Mouse (Mus musculus) limb, embryonic 15.5 days (tissue): Measurements from ENCODE around the gene Adam12. TPM values are rescaled to one million over a fixed set of nuclear protein-coding genes. Genes with fewer than 3 reads are reported as not detected.

ENCODE experiments used
- ATAC-seq: fragments of 200-750 bp; cut with Nextera tagmentation; 2 replicates; pipeline ENCODE4 v1.8.0; 2017; ENCODE audit warnings: low read depth, moderate TSS enrichment; ENCODE audit not compliant: insufficient number of reproducible peaks, low FRiP score, low TSS enrichment
- H3K27ac ChIP-seq: fragments of 300-500 bp; sonication (generic); 2 replicates; pipeline ENCODE4 v1.5.1; 2015; ENCODE audit warnings: moderate library complexity, mild to moderate bottlenecking, inconsistent platforms
- H3K27me3 ChIP-seq: fragments of 300-500 bp; sonication (generic); 2 replicates; pipeline ENCODE4 v1.6.1; 2015; ENCODE audit warnings: inconsistent platforms
- H3K36me3 ChIP-seq: fragments of 300-500 bp; sonication (generic); 2 replicates; pipeline ENCODE4 v1.6.1; 2015; ENCODE audit warnings: inconsistent platforms
- H3K4me1 ChIP-seq: fragments of 300-500 bp; sonication (generic); 2 replicates; pipeline ENCODE4 v1.6.1; 2015; ENCODE audit warnings: inconsistent platforms
- H3K4me2 ChIP-seq: fragments of 300-500 bp; sonication (generic); 2 replicates; pipeline ENCODE4 v1.6.1; 2015; ENCODE audit warnings: mild to moderate bottlenecking, inconsistent platforms
- H3K4me3 ChIP-seq: fragments of 300-500 bp; sonication (generic); 2 replicates; pipeline ENCODE4 v1.5.1; 2015; ENCODE audit warnings: mild to moderate bottlenecking, inconsistent platforms
- H3K9ac ChIP-seq: fragments of 300-500 bp; sonication (generic); 2 replicates; pipeline ENCODE4 v1.6.1; 2015; ENCODE audit warnings: inconsistent platforms
- H3K9me3 ChIP-seq: fragments of 300-500 bp; sonication (generic); 2 replicates; pipeline ENCODE4 v1.6.1; 2016; ENCODE audit warnings: inconsistent platforms
- WGBS: fragments of 180-500 bp; shearing (Covaris S2); methylation state at CpG from one replicate; pipeline ENCODE4 v1.1.7; 2015; 5-methylcytosine and 5-hydroxymethylcytosine counted together
- polyA plus RNA-seq: library from polyadenylated mRNA; unstranded; fragments of >200 nt; fragmentation: Nextera tagmentation; extraction: Ambion mirVana; gene quantifications from 2 replicates; pipeline ENCODE4 v1.2.1, GENCODE M21; 2015

Gene Adam12
- polyA plus RNA-seq, 1 experiment from 2014 or later = 8.1 TPM

DNA sequence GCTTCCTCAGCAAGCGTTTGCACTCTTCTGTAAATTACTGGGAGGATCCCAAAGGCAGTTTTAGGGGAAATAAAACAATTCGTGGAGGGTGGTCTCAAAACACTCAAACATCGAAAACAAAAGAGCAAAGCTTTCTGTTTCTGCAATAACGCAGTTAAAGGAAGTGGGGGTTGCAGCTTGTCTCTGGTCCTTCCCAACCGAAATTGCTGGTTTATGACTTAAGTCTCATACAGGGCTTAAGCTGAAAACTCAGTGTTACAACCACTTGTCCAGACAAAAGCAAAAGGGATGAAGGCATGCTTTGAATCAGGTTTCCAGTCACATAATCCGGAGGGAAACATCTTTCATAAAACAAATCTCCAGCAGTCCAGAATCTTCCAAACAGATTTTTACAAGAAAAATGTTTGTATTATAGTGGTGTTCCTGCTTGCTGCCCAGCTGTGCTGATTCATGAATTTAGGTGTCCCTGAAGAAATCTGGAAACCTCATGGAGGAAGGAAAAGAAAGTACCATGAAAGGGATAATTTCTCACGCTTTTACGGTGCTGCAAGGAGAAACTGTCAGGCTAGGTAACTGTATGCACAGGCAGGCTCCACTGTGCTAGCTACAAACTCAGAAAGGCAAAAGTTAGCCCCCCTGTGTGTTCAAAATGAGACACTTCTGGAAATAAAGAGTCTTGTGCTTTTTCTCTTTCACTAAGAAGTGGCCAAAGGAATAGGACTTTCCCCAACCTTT lies 255.4 kb downstream of the Adam12 start:
- Histone ChIP-seq H3K9me3 (no peaks in the 10 kb centered on the region), H3K4me1 (peaks cover 15% of the 10 kb centered on the region), H3K4me2 (no peak overlapping the region), H3K27ac (peak overlapping the region; percentile 75), H3K27me3 (no peaks in the 10 kb centered on the region), H3K4me3 (no peak overlapping the region), H3K36me3 (0 out of 2 replicates have a peak, but pooled peaks cover 3% of the 10 kb centered on the region), H3K9ac (no peak overlapping the region)
- 15% methylated on average over 8 of the region's 8 CpGs for WGBS
- ATAC-seq = no peak

GRCm38 (mm10) chr7:133971086-133971485 lies 260.9 kb downstream of the Adam12 start:
- Histone ChIP-seq H3K36me3 (0 out of 2 replicates have a peak, but pooled peaks cover 3% of the 10 kb centered on the region), H3K4me3 (no peak overlapping the region), H3K9me3 (no peaks in the 10 kb centered on the region), H3K27ac (no peak overlapping the region), H3K4me2 (no peak overlapping the region), H3K4me1 (peaks cover 6% of the 10 kb centered on the region; the same call in 1 of the 2 replicates), H3K9ac (no peak overlapping the region), H3K27me3 (no peaks in the 10 kb centered on the region)
- 65% methylated on average over 1 of the region's 1 CpGs for WGBS
- ATAC-seq = no peak

- Histone ChIP-seq H3K4me1 (no peaks in the 10 kb centered on the region), H3K27me3 (no peaks in the 10 kb centered on the region), H3K9ac (no peak overlapping the region), H3K36me3 (0 out of 2 replicates have a peak, but pooled peaks cover 3% of the 10 kb centered on the region), H3K27ac (no peak overlapping the region), H3K9me3 (no peaks in the 10 kb centered on the region), H3K4me3 (no peak overlapping the region), H3K4me2 (no peak overlapping the region)
- WGBS = 65% methylated on average over 5 of the region's 5 CpGs
- ATAC-seq = no peak
These were observed 261.5 kb downstream of the Adam12 start for GRCm38 (mm10) chr7:133970407-133970806.

DNA sequence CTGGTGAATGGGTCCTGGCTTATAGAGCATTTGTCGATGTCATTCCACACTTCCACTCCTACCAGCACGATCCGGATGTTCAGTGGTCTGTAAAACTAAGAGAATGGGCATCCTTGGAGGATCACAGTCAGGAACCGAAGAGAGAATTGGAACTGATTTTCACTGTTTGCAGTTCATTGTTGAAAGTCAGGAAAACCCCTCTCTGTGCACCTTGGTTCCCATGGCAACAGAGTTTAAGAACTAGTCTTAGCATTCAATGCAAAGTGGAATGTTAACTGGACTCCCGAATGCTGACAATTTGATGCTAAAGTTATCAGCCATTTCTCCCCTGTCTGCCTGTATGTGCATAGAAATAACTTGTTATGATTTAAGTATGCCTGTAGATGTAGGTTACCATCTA lies 264.0 kb downstream of the Adam12 start:
- H3K4me2 ChIP-seq = no peak overlapping the region
- H3K9ac ChIP-seq = no peak overlapping the region
- H3K4me1 ChIP-seq = peaks cover 7% of the 10 kb centered on the region; the same call in 1 of the 2 replicates
- WGBS = 81% methylated on average over 5 of the region's 5 CpGs
- no peaks in the 10 kb centered on the region for H3K9me3 ChIP-seq
- H3K4me3 ChIP-seq = no peak overlapping the region
- no peak for ATAC-seq
- 0 out of 2 replicates have a peak, but pooled peaks cover 1% of the 10 kb centered on the region for H3K36me3 ChIP-seq
- H3K27me3 ChIP-seq = no peaks in the 10 kb centered on the region
- no peak overlapping the region for H3K27ac ChIP-seq

- Histone ChIP-seq H3K4me3 (no peak overlapping the region), H3K27me3 (no peaks in the 10 kb centered on the region), H3K4me1 (peaks cover 7% of the 10 kb centered on the region; the same call in 1 of the 2 replicates), H3K36me3 (no peaks in the 10 kb centered on the region), H3K27ac (peak overlapping the region; percentile 33; the same call in 1 of the 2 replicates), H3K9me3 (no peaks in the 10 kb centered on the region), H3K4me2 (no peak overlapping the region), H3K9ac (no peak overlapping the region)
- 46% methylated on average over 8 of the region's 8 CpGs for WGBS
- no peak for ATAC-seq
These were observed 268.4 kb downstream of the Adam12 start for GRCm38 (mm10) chr7:133963501-133963900.

DNA sequence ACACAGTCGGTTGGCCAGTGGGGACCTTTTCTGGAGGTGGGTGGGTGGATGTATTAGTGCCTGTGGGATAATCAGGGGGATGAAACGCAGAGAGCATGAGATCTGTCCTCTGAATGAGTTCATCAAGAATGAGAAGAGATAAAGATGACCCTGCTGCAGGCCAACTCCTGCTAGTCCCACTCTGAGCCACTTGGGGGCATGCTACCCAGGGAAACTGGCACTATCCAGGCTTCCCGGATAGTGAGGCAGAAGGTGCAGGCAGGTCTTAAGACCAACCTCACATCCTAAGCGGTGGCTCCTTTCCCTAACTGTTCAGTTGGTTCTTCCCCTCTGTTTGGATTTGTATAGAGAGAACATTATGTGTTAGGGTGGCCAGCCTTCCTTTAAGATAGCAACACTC lies 272.7 kb downstream of the Adam12 start:
- peaks cover 7% of the 10 kb centered on the region; the same call in 1 of the 2 replicates for H3K4me1 ChIP-seq
- H3K36me3 ChIP-seq = no peaks in the 10 kb centered on the region
- 69% methylated on average over 4 of the region's 4 CpGs for WGBS
- H3K4me2 ChIP-seq = no peak overlapping the region
- no peak overlapping the region for H3K9ac ChIP-seq
- H3K4me3 ChIP-seq = no peak overlapping the region
- H3K9me3 ChIP-seq = no peaks in the 10 kb centered on the region
- no peak overlapping the region for H3K27ac ChIP-seq
- no peak for ATAC-seq
- H3K27me3 ChIP-seq = no peaks in the 10 kb centered on the region

DNA sequence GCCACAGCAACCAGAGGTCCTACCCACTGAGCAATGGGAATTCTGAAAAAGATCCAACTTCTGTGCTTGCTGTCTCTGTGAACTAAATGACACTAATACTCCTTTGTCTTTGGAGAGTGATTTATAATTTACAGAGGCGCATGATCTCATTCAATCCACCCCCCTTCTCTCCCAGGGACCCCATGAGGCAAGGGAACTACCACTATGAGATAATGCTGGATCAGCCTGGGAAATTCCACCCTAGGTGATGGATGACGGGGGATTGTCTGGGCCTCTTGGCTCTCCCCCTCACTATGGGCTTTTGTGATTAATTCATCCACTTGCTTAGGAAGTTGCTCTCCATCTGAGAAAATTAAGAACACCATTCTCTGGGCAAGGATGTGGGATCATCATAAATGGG lies 274.1 kb downstream of the Adam12 start:
- Histone ChIP-seq H3K4me3 (no peak overlapping the region), H3K27me3 (no peaks in the 10 kb centered on the region), H3K9me3 (no peaks in the 10 kb centered on the region), H3K36me3 (no peaks in the 10 kb centered on the region), H3K9ac (no peak overlapping the region), H3K27ac (no peak overlapping the region), H3K4me1 (no peaks in the 10 kb centered on the region), H3K4me2 (no peak overlapping the region)
- ATAC-seq = no peak
- WGBS = 68% methylated on average over 2 of the region's 2 CpGs

- Histone ChIP-seq H3K4me3 (no peak overlapping the region), H3K4me2 (no peak overlapping the region), H3K36me3 (no peaks in the 10 kb centered on the region), H3K27me3 (no peaks in the 10 kb centered on the region), H3K4me1 (no peaks in the 10 kb centered on the region), H3K9me3 (no peaks in the 10 kb centered on the region), H3K27ac (no peak overlapping the region), H3K9ac (no peak overlapping the region)
- 45% methylated on average over 9 of the region's 9 CpGs for WGBS
- no peak for ATAC-seq
These were observed 277.5 kb downstream of the Adam12 start for GRCm38 (mm10) chr7:133954111-133955091.

DNA sequence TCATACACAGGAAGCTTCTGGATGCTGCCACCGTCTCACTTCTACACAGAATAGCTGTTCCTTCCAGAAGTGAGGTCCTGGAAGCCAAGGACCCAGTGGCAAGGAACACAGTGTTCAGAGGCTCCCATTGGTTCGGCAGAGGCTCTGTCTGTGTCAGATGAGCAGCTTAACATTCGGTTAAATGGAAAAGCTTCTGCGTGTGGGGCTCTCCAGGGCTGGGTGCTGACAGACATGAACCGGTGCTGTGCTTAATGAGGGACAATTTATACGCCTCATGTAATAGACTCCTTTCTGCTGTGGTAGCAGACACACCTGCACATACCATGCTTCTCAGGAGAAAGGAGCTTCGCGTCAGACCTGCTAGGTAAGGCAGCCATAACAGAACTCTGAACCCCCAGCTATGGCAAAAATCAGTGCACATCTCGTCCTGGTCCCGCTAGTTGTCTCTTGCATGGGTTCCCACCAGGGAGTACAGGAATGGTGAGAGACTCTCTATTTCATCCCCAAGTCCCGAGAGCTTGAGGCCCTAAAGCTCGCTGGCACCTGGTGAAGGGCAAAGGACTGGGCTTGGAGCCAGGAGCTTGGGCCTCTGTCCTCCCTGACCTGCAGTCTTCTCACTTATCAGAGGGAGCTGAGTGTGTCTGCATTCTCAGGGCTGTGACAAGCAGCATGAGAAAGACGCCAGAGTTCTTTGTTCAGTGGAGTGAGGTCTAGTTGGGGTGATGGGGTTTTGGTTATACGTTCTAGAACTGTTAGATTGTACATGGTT lies 280.0 kb downstream of the Adam12 start:
- H3K4me2 ChIP-seq = no peak overlapping the region
- WGBS = 74% methylated on average over 14 of the region's 14 CpGs
- H3K36me3 ChIP-seq = no peaks in the 10 kb centered on the region
- ATAC-seq = no peak
- H3K9me3 ChIP-seq = no peaks in the 10 kb centered on the region
- no peak overlapping the region for H3K27ac ChIP-seq
- H3K9ac ChIP-seq = no peak overlapping the region
- no peaks in the 10 kb centered on the region for H3K27me3 ChIP-seq
- H3K4me3 ChIP-seq = no peak overlapping the region
- H3K4me1 ChIP-seq = no peaks in the 10 kb centered on the region

DNA sequence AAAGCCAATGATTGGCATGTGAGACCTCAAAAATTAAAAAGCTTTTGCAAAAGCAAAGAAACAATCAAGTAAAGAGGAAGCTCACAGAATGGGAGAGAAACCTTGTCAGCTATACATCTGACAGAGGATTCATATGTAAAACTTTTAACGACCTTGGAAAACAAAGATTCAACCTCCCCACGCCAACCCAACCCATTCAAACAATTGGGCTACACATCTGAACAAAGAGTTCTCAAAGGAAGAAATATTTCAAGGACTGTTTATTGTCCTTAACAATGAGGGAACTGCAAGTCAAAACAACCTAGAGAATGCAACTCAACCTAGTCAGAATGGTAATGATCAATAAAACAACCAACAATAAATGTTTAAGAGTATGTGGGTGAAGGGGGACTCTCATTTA lies 284.6 kb downstream of the Adam12 start:
- ATAC-seq = no peak
- WGBS = 73% methylated on average over 2 of the region's 2 CpGs

DNA sequence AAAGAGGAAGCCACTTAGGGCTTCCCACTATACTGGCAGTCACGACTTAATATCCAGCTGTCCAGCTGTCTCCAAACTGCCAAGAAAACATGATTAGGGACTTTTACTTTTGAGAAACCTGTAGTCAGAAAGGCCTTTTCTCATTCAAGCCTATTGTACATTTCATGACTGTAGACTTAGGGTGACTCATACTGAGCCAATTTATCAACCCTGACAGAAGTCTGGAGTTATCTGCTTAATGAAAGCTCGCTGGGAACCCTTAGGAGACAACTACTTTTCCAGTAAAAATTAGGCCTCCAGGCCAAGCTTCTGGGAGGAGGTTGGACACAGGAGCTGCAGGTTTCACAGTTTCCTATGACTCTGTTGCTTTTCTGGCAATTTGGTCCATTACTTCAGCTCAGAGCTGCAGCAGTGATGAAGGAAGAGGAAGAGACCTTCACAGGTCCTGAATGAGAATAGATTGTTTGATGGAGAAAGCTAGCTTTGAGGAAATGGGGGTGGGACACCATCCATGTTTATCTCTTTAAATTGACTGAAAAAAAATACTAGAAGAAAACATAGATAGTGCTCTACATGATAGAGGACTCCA lies 285.1 kb downstream of the Adam12 start:
- Histone ChIP-seq H3K36me3 (no peaks in the 10 kb centered on the region), H3K27me3 (no peaks in the 10 kb centered on the region), H3K4me1 (no peaks in the 10 kb centered on the region), H3K9me3 (no peaks in the 10 kb centered on the region), H3K4me2 (no peak overlapping the region), H3K27ac (no peak overlapping the region), H3K4me3 (no peak overlapping the region), H3K9ac (no peak overlapping the region)
- no peak for ATAC-seq
- 30% methylated on average over 2 of the region's 2 CpGs for WGBS

More for the DNA sequence above, 284.6 kb downstream of the Adam12 start:
- H3K36me3 ChIP-seq = no peaks in the 10 kb centered on the region
- no peak overlapping the region for H3K4me2 ChIP-seq
- H3K4me3 ChIP-seq = no peak overlapping the region
- no peak overlapping the region for H3K27ac ChIP-seq
- no peak overlapping the region for H3K9ac ChIP-seq
- H3K9me3 ChIP-seq = no peaks in the 10 kb centered on the region
- H3K4me1 ChIP-seq = no peaks in the 10 kb centered on the region
- H3K27me3 ChIP-seq = no peaks in the 10 kb centered on the region
